Mouse (Mus musculus) central nervous system, embryonic 18 days (tissue): ENCODE results near the gene Tex13a. TPM values are rescaled to one million over a fixed set of nuclear protein-coding genes. Genes with fewer than 3 reads are reported as not detected.

Source experiments
- polyA plus RNA-seq: library from polyadenylated mRNA; depleted of rRNA; stranded (reverse); fragments of >200 nt; gene quantifications from 2 replicates; pipeline ENCODE4 v1.2.3, GENCODE M21; 2012; rRNA removed

The Tex13a gene
- polyA plus RNA-seq, result not detected in 2 replicates

GRCm38 (mm10) chrX:138209480-138209879, at the start of gene Tex13a:
Tex13a (minus strand) TSS chrX:138209580.

